Mouse (Mus musculus) G1E (cell line): ENCODE measurements at regions not wholly inside any gene's neighbourhood (a gene's known extent, or its start where the extent isn't known, plus 50 kb on each side); places are given as distances from the start of the nearest gene placed in this dataset.

Experiments used
- CTCF ChIP-seq: IDR thresholded peaks from 2 replicates; pipeline ENCODE4 v1.5.1; 2012; ENCODE audit warnings: low read depth, low read length, inconsistent platforms, mixed read lengths
- GATA1 ChIP-seq: IDR thresholded peaks from 2 replicates; pipeline ENCODE4 v1.6.1; 2012; ENCODE audit warnings: borderline replicate concordance, low read length, inconsistent platforms, mixed read lengths
- GATA2 ChIP-seq: IDR thresholded peaks from 2 replicates; pipeline ENCODE4 v1.6.1; 2012; ENCODE audit warnings: low read depth, low read length, inconsistent platforms, borderline replicate concordance
- POLR2AphosphoS5 ChIP-seq: IDR thresholded peaks from 2 replicates; pipeline ENCODE4 v1.6.1; 2012; ENCODE audit warnings: low read depth, low read length, inconsistent platforms; ENCODE audit not compliant: insufficient replicate concordance

GRCm38 (mm10) chr3:77695571-77695970 lies 1590.7 kb downstream of the Rapgef2 start:
- TF ChIP-seq CTCF (no peak), GATA2 (no peak), GATA1 (no peak), POLR2AphosphoS5 (no peak)
